Mouse (Mus musculus) telencephalon, adult 2 months (tissue): Measurements from ENCODE around the gene Tmem203.
"Not testable (repeated sequence)": the region's sequence is repeated elsewhere in the genome, so short reads cannot be mapped to it uniquely, and the experiment has no call there.

Experiments used
- DNase-seq: peaks from one replicate; pipeline ENCODE4 v3.0.0-alpha.2; 2011; ENCODE audit warnings: low read depth, low spot score

Gene Tmem203

DNA sequence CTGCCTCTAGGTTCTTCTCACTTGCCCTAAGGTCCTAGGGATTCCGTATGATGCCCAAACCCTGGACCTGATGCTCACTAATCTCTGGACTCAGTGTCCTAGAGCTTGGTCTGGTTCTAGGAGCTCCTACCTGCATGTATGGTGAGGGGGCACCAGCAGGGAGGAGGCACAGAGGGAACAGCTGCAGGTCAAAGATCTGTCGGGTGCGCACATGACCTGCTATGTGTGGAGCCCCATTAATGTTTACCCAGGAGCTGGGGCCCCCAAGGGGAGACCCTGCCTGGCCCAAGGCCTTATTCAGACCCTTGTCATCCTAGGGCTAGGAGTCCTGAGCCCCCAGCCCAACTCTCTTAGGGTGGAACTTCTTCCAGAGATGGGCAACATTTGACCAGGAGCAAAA, 21.2 kb upstream of the Tmem203 start, which contains the start of gene Slc34a3:
Gene Slc34a3 (minus strand): TSS at position 315 of the 400 bp plus-strand sequence.
- no peak for DNase-seq

- DNase-seq, result no peak
Measured at GRCm38 (mm10) chr2:25234551-25235220, 20.6 kb upstream of the Tmem203 start.

DNA sequence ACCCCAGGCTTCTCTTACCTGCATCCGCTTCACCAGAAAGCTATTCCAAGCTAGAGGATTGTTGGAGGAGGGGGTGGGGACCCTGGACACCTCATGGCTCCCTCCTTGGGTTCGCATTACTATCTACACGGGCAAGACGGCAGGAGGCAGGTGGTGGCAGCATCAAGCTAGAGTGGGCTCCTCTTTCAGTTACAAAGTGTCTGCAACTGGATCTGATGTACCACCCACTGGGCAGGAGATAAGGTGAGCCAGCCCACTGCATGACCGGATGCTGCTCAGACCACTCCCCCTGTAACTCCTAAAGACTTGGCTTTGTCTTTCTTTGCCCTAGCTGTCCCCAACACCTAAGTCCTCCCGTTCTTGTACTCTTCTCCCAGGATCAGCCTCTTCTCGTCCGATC, 18.6 kb upstream of the Tmem203 start, which contains the start of gene Rnf224:
Gene Rnf224 (minus strand): TSS at position 174 of the 400 bp plus-strand sequence.
- DNase-seq, result no peak

DNA sequence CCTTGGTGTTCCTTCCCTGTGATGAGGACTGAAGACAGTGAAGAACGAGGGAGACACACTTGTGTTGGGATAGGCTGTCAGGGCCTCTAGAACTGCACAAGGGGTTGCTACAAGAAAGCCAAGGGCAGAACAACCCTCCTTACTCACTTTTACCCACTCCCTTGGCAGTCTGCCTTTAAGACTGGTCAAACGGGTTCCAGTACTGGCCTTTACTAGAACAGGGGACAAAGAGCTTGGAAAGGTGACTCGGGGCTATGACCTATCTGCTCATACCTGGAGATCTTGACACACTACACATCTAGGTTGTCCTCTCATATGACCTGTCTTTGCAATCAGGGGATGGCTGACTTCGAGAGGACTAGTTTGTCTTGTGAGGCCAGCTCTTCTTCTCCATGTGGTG, 17.7 kb upstream of the Tmem203 start:
- DNase-seq, result no peak

DNA sequence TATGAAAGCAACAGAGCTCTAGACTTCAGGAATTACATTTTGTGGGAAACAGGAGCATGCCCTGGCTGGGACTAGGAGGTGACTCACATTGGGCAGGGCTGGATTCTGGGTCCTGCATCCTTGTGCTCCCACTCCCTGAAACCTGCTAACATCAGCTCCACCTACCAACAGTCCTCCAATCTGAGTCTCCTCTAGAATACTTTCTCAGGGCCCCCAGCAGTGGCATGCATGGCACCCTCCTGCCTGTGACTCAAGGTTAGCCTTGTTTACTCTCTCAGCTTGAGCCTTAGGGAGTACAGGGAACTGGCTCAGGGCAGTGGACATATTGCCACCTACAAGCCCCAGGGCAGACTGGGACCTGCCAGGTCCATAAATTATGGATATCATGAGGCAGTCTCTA, 17.1 kb upstream of the Tmem203 start:
- DNase-seq, result no peak

DNA sequence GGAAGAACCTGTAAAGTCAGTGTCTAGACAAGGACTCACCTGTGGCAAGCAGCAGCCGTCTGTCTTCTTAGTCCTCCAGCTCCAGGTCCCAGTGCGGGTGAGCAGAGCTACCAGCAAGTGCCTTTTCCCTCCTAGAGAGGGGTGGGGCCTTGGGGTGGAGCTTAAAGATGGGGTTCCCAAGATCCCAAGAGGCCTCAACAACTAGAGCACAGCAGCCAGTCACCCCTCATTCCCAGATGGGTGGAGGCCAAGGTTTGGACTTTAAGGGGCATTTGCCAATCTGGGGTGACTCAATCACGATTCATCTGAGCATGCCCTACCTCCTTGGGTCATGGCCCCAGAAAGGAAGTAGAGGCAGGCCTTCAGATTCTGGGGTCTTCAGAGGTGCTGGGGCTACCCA, 15.5 kb upstream of the Tmem203 start:
- DNase-seq, result no peak

GRCm38 (mm10) chr2:25240310-25240709, 14.9 kb upstream of the Tmem203 start:
- DNase-seq, result no peak

- DNase-seq, result peak; percentile 84
Measured at GRCm38 (mm10) chr2:25240723-25241437, 14.4 kb upstream of the Tmem203 start.

DNA sequence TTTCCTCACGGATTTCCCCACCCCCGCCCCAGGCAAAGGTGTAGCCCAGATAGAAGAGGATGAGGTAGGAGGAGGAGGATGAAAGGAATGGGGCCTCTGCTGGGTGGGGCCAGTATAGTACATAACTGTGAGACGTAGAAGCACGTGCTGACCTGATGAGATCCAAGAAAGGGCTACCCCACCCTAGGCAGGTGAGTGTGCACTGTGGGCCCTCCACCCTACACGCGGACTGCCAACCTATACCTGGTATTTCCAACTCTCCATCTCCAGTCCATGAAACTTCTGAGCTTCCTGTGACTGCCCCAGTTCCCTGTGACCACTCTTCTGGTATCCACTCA, 13.8 kb upstream of the Tmem203 start:
- no peak for DNase-seq

- DNase-seq, result no peak
Measured at GRCm38 (mm10) chr2:25242101-25242506, 13.1 kb upstream of the Tmem203 start, which contains the start of the genes Rnf208 and Cysrt1. Gene Rnf208, plus strand, starts transcription at chr2:25242255. Gene Cysrt1, minus strand, starts transcription at chr2:25242452.

DNA sequence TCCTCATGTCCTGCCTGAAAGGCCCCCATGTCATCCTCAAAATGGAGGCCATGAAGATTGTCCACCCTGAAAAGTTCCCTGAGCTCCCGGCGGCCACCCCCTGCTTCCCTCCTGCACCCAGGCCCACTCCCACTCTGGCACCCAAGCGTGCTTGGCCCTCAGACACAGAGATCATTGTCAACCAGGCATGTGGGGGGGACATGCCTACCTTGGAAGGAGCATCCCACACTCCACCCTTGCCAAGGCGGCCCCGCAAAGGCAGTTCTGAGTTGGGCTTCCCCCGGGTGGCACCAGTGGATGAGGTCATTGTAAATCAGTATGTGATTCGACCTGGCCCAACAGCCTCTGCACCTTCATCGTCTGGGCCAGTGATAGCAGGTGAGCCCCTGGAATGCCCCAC, 11.9 kb upstream of the Tmem203 start:
- no peak for DNase-seq

GRCm38 (mm10) chr2:25244144-25244543, 11.1 kb upstream of the Tmem203 start:
- DNase-seq, result no peak

DNA sequence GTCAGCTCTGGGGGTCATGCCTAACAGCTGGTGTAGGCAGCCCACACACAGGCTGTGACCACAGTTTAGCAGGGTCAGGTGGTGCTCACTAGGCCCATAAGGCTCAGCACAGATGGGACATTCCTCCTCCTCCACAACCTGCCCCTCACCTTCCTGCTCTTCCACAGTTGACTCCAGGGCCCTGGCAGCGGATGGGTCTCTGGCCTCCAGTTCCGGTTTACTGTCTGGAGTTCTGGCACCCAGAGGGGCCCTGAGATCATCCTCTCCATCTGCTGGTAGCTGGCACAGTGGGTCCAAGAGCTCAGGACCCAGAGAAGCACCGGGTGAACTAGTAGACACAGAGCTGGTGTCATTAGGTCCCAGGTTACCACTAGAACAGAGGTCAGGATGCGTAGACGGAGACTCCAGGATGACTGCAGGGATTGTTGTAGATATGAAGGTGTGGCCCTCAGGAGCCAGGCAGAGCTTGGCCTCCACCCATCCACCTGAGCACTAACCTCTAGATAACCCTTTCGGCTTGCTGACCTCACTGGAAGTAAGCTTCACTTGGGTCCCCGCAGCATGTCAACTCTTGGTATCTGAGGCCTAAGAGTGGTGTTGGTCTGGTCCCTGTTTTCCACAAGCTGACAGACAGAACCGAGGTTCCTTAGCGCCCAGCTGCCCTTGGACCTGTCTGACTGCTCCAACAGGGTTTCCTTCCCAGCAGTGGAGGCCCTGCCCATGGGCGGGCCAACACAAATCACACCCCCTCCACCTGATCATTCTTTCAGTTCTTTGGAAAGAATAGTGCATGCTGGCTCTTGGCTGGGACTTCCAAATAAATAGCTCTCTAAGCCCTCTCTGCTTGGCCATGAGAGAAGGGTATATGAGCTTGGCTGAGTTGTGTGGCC, 8.8 kb upstream of the Tmem203 start, which contains the start of gene AL732309.1:
Gene AL732309.1 (minus strand): TSS at position 681 of the 890 bp plus-strand sequence.
- no peak for DNase-seq

- DNase-seq, result no peak
Measured at GRCm38 (mm10) chr2:25252331-25252730, 2.9 kb upstream of the Tmem203 start.

DNA sequence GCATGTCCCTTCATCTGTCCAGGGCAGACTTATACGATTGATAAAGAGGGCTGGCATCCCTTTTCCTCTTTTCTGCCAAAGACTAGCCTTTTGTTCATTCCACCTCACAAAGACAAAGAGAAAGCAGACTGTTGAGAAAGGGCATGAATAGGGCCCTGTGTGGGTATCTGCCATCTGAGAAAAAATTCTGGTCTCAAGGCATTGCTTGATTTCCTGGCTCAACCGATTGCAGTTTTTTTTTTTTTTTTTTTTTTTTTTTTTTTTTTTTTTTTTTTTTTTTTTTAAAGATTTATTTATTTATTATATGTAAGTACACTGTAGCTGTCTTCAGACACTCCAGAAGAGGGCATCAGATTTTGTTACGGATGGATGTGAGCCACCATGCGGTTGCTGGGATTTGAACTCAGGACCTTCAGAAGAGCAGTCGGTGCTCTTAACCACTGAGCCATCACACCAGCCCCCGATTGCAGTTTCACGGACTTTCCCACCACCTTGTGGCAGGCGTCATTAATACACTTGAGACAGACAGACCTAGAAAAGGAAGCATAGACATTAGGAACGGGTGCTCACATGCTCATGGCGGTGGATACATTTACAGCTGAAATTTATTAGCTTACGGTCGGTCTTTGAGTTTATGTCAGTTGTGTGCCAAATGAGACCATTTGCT, 1.3 kb downstream of the Tmem203 start:
- DNase-seq, result not testable (repeated sequence)

- DNase-seq, result not testable (repeated sequence)
Measured at GRCm38 (mm10) chr2:25257250-25257649, 2.0 kb downstream of the Tmem203 start.

DNA sequence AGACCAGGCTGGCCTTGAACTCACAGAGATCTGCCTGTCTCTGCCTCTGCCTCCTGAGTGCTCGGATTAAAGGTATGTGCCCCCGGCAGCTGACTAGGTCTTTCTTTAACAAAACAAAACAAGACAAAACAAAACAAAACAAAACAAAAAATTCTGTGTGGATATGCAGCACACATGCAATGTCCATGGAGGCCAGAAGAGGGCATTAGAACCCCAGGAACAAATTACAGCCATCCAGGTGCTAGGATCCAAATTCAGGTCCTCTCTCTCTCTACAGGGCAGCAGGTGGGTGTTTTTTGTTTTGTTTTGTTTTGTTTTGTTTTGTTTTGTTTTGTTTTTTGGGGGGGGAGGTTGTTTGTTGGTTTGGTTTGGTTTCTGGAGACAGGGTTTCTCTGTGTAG, 3.6 kb downstream of the Tmem203 start:
- no peak for DNase-seq

DNA sequence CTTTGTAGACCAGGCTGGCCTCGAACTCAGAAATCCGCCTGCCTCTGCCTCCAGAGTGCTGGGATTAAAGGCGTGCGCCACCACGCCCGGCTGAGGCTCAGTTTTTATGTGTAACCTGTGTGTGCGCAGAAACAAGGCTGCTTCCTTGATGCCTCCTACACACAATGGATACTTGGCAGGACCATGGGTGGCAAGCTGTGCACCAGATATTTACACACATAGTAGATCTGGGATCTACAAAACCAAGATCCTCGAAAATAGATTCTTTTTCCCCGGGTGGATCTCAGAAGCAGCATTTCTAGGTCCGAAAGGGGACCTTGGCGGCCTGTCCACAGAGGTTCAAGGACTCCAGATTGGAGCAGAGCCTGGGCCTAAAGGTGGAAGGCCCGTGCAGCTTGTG, 6.6 kb downstream of the Tmem203 start:
- peak; percentile 53 for DNase-seq

GRCm38 (mm10) chr2:25262291-25262767, 7.1 kb downstream of the Tmem203 start, which contains the start of gene Tprn:
Gene Tprn, plus strand, starts transcription at chr2:25262618.
- DNase-seq, result peak; percentile 99

GRCm38 (mm10) chr2:25262795-25263622, 7.8 kb downstream of the Tmem203 start:
- DNase-seq, result no peak
